Mouse (Mus musculus) lung, postnatal 0 days (tissue): ENCODE data around the gene Mrps18b.
"Not testable (repeated sequence)": the region's sequence is repeated elsewhere in the genome, so short reads cannot be mapped to it uniquely, and the experiment has no call there.

Source experiments
- CTCF ChIP-seq: IDR thresholded peaks from 2 replicates; pipeline ENCODE4 v1.5.1; 2016; ENCODE audit warnings: antibody characterized with exemption, mild to moderate bottlenecking
- EP300 ChIP-seq: IDR thresholded peaks from 2 replicates; pipeline ENCODE4 v1.6.1; 2016; ENCODE audit warnings: antibody characterized with exemption, mild to moderate bottlenecking, control low read depth

DNA sequence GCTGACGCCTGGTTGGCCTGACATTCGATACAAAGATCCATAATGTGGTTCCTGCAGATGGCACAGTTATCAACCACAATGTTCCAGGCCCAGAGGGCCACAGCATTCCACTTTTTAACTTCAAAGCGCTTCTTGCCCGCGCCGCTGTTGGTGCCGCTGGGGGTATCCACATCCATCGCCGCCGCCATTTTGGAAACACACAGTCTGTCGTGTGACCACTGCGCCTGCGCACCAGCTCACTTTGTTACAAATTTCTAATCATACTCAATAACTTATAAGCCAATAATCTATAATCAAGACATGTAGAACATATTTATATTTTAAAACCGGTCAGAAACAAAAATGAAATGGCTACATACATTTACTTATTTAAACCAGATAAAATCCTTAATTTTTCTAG is 19.6 kb upstream of the Mrps18b start:
- TF ChIP-seq CTCF, EP300: not testable (repeated sequence)
